Mouse (Mus musculus) embryonic fibroblast, embryonic 13.5 days (primary cell): ENCODE measurements around the gene Rnf150.

Source experiments
- CTCF ChIP-seq: IDR thresholded peaks from 2 replicates; pipeline ENCODE4 v1.5.1; 2011; ENCODE audit warnings: mild to moderate bottlenecking, control low read depth, low read length, moderate library complexity, borderline replicate concordance; ENCODE audit not compliant: insufficient read depth
- POLR2A ChIP-seq: IDR thresholded peaks from 2 replicates; pipeline ENCODE4 v1.6.1; 2011; ENCODE audit warnings: low read depth, mild to moderate bottlenecking, control low read depth, low read length, moderate library complexity

GRCm38 (mm10) chr8:83038575-83038974 is 175.4 kb downstream of the Rnf150 start:
- TF ChIP-seq CTCF, result no peak
- no peak for TF ChIP-seq POLR2A
